Mouse (Mus musculus): ENCODE data around the gene Spef1.

Gene Spef1

DNA sequence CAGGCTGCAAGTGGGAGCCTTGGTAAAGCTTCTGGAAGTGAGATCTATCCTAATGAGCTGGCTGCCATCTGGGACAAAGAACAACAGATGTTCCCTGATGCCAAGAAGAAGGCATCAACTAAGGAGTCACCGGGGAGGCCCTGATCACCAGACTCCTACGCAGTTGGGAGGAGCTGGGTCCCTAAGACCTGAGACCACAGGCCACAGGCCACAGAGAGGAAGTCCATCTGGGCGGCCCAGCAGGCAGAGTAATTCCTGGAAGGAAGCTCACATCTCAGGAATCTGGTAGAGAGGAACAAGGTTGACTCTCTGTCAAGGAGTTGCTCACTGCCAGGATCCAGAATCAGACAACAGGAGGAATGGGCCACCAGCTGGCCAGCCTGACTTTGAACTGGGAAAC is 62.9 kb downstream of the Spef1 start:
- DNase-seq (ENCODE audit: low spot score in 2 of 2), result no peak
